Mouse (Mus musculus): ENCODE measurements around the gene Tmem164. TPM values are rescaled to one million over a fixed set of nuclear protein-coding genes. Genes with fewer than 3 reads are reported as not detected.
A peak's percentile ranks its signal among the peaks of the same experiment; 100 is the strongest.
"Not testable (repeated sequence)": the region's sequence is repeated elsewhere in the genome, so short reads cannot be mapped to it uniquely, and the experiment has no call there.

Tmem164 gene
- 79.5 and 84.0 TPM in 2 replicates for polyA plus RNA-seq (2016; fragmentation: Nextera tagmentation; extraction: Ambion mirVana)

GRCm38 (mm10) chrX:142681056-142681615, at the start of gene Tmem164:
Gene Tmem164, plus strand, starts transcription at chrX:142681406.
- Histone ChIP-seq H3K27ac (peak within 1 kb of the TSS; percentile 95), H3K9me3 (no peaks in the 10 kb centered on the region), H3K4me1 (peaks cover 7% of the 10 kb centered on the region), H3K36me3 (no peaks in the 10 kb centered on the region), H3K4me2 (replicated peaks) (peak within 1 kb of the TSS; percentile 73), H3K27me3 (0 out of 2 replicates have a peak, but pooled peaks cover 19% of the 10 kb centered on the region), H3K9ac (peak within 1 kb of the TSS; percentile 74), H3K4me3 (peak within 1 kb of the TSS; percentile 56)
- ATAC-seq (ENCODE audit: insufficient number of reproducible peaks, insufficient read depth, low FRiP score, low TSS enrichment), result peak; percentile 90
- WGBS, result 17% methylated on average over 22 of the region's 38 CpGs

DNA sequence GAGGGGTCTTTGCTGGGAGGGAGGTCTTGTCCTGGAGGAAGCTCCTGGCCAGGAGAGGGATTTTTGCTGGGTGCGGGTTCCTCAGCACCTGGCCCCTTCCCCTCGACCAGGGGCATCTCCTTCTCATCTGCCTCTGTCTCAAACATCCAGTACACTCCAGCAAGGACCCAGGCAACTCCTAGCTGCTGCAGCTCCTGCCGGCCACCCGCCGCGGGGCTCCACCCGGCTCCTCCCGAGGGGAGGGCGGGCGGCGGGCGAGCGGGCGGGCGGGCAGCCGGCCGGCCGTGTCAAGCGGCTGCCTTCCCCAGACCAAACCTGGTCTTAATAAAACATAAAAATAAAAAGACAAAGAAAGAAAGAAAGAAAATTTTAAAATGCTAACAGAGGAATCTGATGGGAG, 48.2 kb upstream of the Tmem164 start:
- WGBS, result 16% methylated on average over 14 of the region's 19 CpGs
- H3K27ac ChIP-seq; H3K4me3 ChIP-seq; H3K9me3 ChIP-seq; H3K9ac ChIP-seq; H3K27me3 ChIP-seq; H3K4me1 ChIP-seq; ATAC-seq (ENCODE audit: insufficient number of reproducible peaks, insufficient read depth, low FRiP score, low TSS enrichment); H3K36me3 ChIP-seq: not testable (repeated sequence)
- H3K4me2 ChIP-seq (replicated peaks), result 0 out of 2 replicates have a peak overlapping the region, but pooled peaks have one; percentile 17

- ATAC-seq (ENCODE audit: insufficient number of reproducible peaks, insufficient read depth, low FRiP score, low TSS enrichment), result no peak
- Histone ChIP-seq H3K9me3 (no peaks in the 10 kb centered on the region), H3K4me3 (no peak overlapping the region), H3K4me1 (no peaks in the 10 kb centered on the region), H3K27ac (no peak overlapping the region), H3K9ac (no peak overlapping the region), H3K27me3 (no peaks in the 10 kb centered on the region), H3K36me3 (no peaks in the 10 kb centered on the region), H3K4me2 (replicated peaks) (no peak overlapping the region)
- WGBS, result 55% methylated on average over 1 of the region's 1 CpGs
These were observed 34.0 kb upstream of the Tmem164 start for GRCm38 (mm10) chrX:142647202-142647601.

- Histone ChIP-seq H3K36me3 (no peaks in the 10 kb centered on the region), H3K9me3 (no peaks in the 10 kb centered on the region), H3K4me3 (no peak overlapping the region), H3K9ac (no peak overlapping the region), H3K27me3 (no peaks in the 10 kb centered on the region), H3K4me2 (replicated peaks) (no peak overlapping the region), H3K4me1 (no peaks in the 10 kb centered on the region), H3K27ac (no peak overlapping the region)
- no peak for ATAC-seq (ENCODE audit: insufficient number of reproducible peaks, insufficient read depth, low FRiP score, low TSS enrichment)
- 61% methylated on average over 6 of the region's 6 CpGs for WGBS
These were observed 31.0 kb upstream of the Tmem164 start for GRCm38 (mm10) chrX:142650117-142650764.

GRCm38 (mm10) chrX:142664704-142665422, 16.3 kb upstream of the Tmem164 start:
- Histone ChIP-seq H3K27ac (peak overlapping the region; percentile 57; the same call in 1 of the 2 replicates), H3K9me3 (no peaks in the 10 kb centered on the region), H3K4me2 (replicated peaks) (no peak overlapping the region), H3K27me3 (peaks cover 4% of the 10 kb centered on the region; the same call in 1 of the 2 replicates), H3K4me3 (no peak overlapping the region), H3K36me3 (no peaks in the 10 kb centered on the region), H3K4me1 (peaks cover 12% of the 10 kb centered on the region; the same call in 1 of the 2 replicates), H3K9ac (no peak overlapping the region)
- no peak for ATAC-seq (ENCODE audit: insufficient number of reproducible peaks, insufficient read depth, low FRiP score, low TSS enrichment)
- 59% methylated on average over 4 of the region's 4 CpGs for WGBS

DNA sequence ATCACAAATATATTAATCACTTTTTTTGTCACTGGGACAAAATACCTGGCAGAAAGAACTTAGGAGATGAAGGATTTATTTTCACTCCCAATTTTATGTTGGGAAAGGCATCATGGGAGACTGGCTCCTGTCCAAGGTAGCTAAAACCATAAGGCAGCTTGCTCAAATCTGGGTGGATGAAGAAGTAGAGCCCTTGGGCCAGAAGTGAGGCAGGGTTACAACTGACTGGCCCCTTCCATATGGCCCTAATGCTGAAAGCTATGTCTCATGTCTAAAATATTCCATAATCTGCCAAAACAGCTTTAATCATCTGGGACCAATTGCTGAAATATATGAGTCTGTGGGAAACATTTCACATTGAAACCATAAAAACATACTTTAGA, 15.8 kb upstream of the Tmem164 start:
- Histone ChIP-seq H3K9me3 (no peaks in the 10 kb centered on the region), H3K9ac (no peak overlapping the region), H3K27me3 (peaks cover 4% of the 10 kb centered on the region; the same call in 1 of the 2 replicates), H3K4me3 (no peak overlapping the region), H3K27ac (no peak overlapping the region), H3K36me3 (no peaks in the 10 kb centered on the region), H3K4me1 (peaks cover 15% of the 10 kb centered on the region; the same call in 1 of the 2 replicates), H3K4me2 (replicated peaks) (no peak overlapping the region)
- peak; percentile 41; the same call in 1 of the 2 replicates for ATAC-seq (ENCODE audit: insufficient number of reproducible peaks, insufficient read depth, low FRiP score, low TSS enrichment)

DNA sequence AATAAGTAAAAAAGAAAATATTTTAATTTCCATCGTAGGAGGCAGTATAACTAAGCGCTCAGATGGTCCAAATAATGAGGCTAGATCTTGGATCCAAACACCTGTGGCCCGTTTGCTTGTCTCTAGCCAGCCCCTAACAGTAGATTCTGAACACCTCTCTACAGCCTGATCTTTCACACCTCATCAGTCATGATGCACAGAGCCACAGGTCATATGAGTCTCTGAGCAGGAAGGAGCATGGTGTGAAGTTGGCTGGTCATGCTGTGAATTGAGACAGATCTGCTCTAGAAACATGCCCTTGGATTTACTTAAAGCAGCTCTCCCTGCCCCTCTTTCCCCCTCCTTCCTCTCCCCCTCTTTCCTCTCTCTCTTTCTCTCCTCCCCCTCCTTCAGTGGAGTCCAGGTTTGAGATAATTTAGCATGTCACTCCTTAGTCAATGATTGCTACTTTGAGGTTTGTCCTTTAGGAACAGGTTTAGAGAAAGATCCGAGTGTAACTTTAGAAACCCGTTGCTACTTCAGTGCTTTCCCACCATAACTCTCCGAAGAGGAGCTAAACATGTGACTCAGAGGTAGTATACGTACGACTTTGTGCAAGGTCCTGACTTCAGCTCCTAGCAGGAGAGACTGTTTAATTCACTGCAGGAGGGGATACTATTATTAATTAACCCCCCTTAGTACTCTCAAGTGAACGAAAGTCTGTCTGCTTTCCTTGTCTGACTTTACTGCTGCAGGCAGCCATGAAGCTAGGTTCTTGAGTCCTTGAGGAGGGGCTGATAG, 11.7 kb upstream of the Tmem164 start:
- Histone ChIP-seq H3K4me2 (replicated peaks) (peak overlapping the region; percentile 11; the same call in 1 of the 2 replicates), H3K9ac (no peak overlapping the region), H3K27me3 (peaks cover 4% of the 10 kb centered on the region; the same call in 1 of the 2 replicates), H3K4me3 (no peak overlapping the region), H3K27ac (peak overlapping the region; percentile 88), H3K36me3 (no peaks in the 10 kb centered on the region), H3K4me1 (peaks cover 17% of the 10 kb centered on the region; the same call in 1 of the 2 replicates), H3K9me3 (no peaks in the 10 kb centered on the region)
- 39% methylated on average over 9 of the region's 9 CpGs for WGBS
- ATAC-seq (ENCODE audit: insufficient number of reproducible peaks, insufficient read depth, low FRiP score, low TSS enrichment), result 0 out of 2 replicates have a peak, but pooled peaks have one; percentile 52

DNA sequence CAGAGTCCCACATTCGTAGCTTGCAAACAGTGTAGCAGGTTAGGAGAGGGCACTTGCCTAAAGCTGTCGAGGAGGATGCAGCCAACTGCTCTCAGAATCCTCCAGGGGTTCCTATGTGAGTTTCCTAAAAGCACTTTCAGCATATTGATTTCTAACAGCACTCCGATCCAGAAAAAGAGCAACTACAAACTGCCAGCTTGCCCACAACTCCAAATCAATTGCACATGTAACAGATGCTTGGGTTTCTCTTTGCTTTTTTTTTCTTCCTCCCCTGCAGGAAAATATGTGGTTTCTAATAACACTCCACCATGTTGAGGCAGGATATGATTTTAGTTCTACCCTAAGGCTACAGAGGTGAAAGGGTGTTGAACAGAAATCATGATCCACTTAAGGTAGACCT, 11.1 kb upstream of the Tmem164 start:
- Histone ChIP-seq H3K4me2 (replicated peaks) (peak overlapping the region; percentile 11; the same call in 1 of the 2 replicates), H3K36me3 (no peaks in the 10 kb centered on the region), H3K4me3 (no peak overlapping the region), H3K27ac (peak overlapping the region; percentile 88), H3K9me3 (no peaks in the 10 kb centered on the region), H3K9ac (no peak overlapping the region), H3K4me1 (peaks cover 12% of the 10 kb centered on the region; the same call in 1 of the 2 replicates), H3K27me3 (peaks cover 4% of the 10 kb centered on the region; the same call in 1 of the 2 replicates)
- ATAC-seq (ENCODE audit: insufficient number of reproducible peaks, insufficient read depth, low FRiP score, low TSS enrichment), result 0 out of 2 replicates have a peak, but pooled peaks have one; percentile 28
- 39% methylated on average over 3 of the region's 3 CpGs for WGBS

- no peak for ATAC-seq (ENCODE audit: insufficient number of reproducible peaks, insufficient read depth, low FRiP score, low TSS enrichment)
- WGBS, result 58% methylated on average over 1 of the region's 1 CpGs
- Histone ChIP-seq H3K4me2 (replicated peaks) (no peak overlapping the region), H3K36me3 (no peaks in the 10 kb centered on the region), H3K9me3 (no peaks in the 10 kb centered on the region), H3K9ac (no peak overlapping the region), H3K4me3 (no peak overlapping the region), H3K4me1 (peaks cover 12% of the 10 kb centered on the region; the same call in 1 of the 2 replicates), H3K27me3 (peaks cover 4% of the 10 kb centered on the region; the same call in 1 of the 2 replicates), H3K27ac (no peak overlapping the region)
These were observed 10.1 kb upstream of the Tmem164 start for GRCm38 (mm10) chrX:142671141-142671540.

GRCm38 (mm10) chrX:142672701-142673100, 8.5 kb upstream of the Tmem164 start:
- Histone ChIP-seq H3K4me1 (peaks cover 12% of the 10 kb centered on the region; the same call in 1 of the 2 replicates), H3K4me3 (no peak overlapping the region), H3K9me3 (no peaks in the 10 kb centered on the region), H3K36me3 (no peaks in the 10 kb centered on the region), H3K9ac (no peak overlapping the region), H3K27me3 (peaks cover 4% of the 10 kb centered on the region; the same call in 1 of the 2 replicates), H3K27ac (no peak overlapping the region), H3K4me2 (replicated peaks) (no peak overlapping the region)
- WGBS, result 81% methylated on average over 1 of the region's 1 CpGs
- no peak for ATAC-seq (ENCODE audit: insufficient number of reproducible peaks, insufficient read depth, low FRiP score, low TSS enrichment)

DNA sequence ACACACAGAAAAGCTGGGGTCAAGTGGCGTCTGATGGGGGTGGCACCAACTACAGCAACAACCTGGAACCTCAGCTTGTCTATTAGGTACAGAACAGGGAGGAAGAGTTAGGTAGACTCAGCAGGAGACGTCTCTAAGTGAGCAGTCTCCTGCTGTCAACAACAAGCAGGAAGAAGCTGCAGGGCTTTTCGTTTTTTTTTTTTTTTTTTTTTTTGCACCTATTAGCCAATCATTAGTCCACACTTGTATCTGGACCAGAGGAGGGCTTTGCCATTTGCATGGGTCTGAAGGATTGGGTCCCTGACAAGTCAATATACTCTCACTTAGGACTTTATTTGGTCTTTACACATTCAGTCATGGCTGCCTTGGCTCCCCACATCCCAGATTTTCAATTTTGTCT, 4.0 kb upstream of the Tmem164 start:
- 48% methylated on average over 3 of the region's 3 CpGs for WGBS
- H3K4me1 ChIP-seq, result no peaks in the 10 kb centered on the region
- no peak overlapping the region for H3K4me3 ChIP-seq
- no peak overlapping the region for H3K4me2 ChIP-seq (replicated peaks)
- no peaks in the 10 kb centered on the region for H3K36me3 ChIP-seq
- ATAC-seq (ENCODE audit: insufficient number of reproducible peaks, insufficient read depth, low FRiP score, low TSS enrichment), result no peak
- no peaks in the 10 kb centered on the region for H3K9me3 ChIP-seq
- 0 out of 2 replicates have a peak, but pooled peaks cover 15% of the 10 kb centered on the region for H3K27me3 ChIP-seq
- H3K27ac ChIP-seq, result no peak overlapping the region
- no peak overlapping the region for H3K9ac ChIP-seq

Data from embryonic facial prominence, embryonic 12.5 days (tissue).